Mouse (Mus musculus) ES-Bruce4 (cell line): ENCODE data around the gene Gldn. TPM values are rescaled to one million over a fixed set of nuclear protein-coding genes. Genes with fewer than 3 reads are reported as not detected.

Source experiments
- H3K27ac ChIP-seq: 2 replicates; pipeline ENCODE4 v1.5.1; 2012; ENCODE audit warnings: low read length, inconsistent platforms; ENCODE audit not compliant: insufficient read depth
- H3K27me3 ChIP-seq: 2 replicates; pipeline ENCODE4 v1.6.1; 2012; ENCODE audit warnings: mild to moderate bottlenecking, low read length, inconsistent platforms; ENCODE audit not compliant: control insufficient read depth, poor library complexity, insufficient read depth, severe bottlenecking
- H3K36me3 ChIP-seq: 2 replicates; pipeline ENCODE4 v1.6.1; 2012; ENCODE audit warnings: inconsistent platforms, mild to moderate bottlenecking, low read length, moderate library complexity; ENCODE audit not compliant: control insufficient read depth, poor library complexity, insufficient read depth, severe bottlenecking
- H3K4me1 ChIP-seq: one replicate; pipeline ENCODE4 v1.8.1; 2011; ENCODE audit warnings: low read length; ENCODE audit not compliant: control insufficient read depth, insufficient read depth
- H3K4me3 ChIP-seq: 2 replicates; pipeline ENCODE4 v1.5.1; 2011; ENCODE audit warnings: low read depth, mild to moderate bottlenecking, low read length
- H3K9ac ChIP-seq: 2 replicates; pipeline ENCODE4 v1.6.1; 2012; ENCODE audit warnings: low read depth, mild to moderate bottlenecking, inconsistent platforms; ENCODE audit not compliant: poor library complexity, severe bottlenecking
- H3K9me3 ChIP-seq: replicated peaks from 2 replicates; pipeline ENCODE4 v1.6.1; 2012; ENCODE audit warnings: mild to moderate bottlenecking, low read length, inconsistent platforms; ENCODE audit not compliant: control insufficient read depth, poor library complexity, insufficient read depth, severe bottlenecking
- CTCF ChIP-seq: IDR thresholded peaks from one replicate; pipeline ENCODE4 v1.8.1; 2011; ENCODE audit warnings: low read depth, low read length
- EP300 ChIP-seq: IDR thresholded peaks from 2 replicates; pipeline ENCODE4 v1.6.1; 2011; ENCODE audit warnings: low read depth, low read length; ENCODE audit not compliant: insufficient read depth
- POLR2A ChIP-seq: IDR thresholded peaks from one replicate; pipeline ENCODE4 v1.8.1; 2011; ENCODE audit warnings: low read length; ENCODE audit not compliant: insufficient read depth
- polyA plus RNA-seq: library from polyadenylated mRNA; stranded (reverse); fragments of >200 nt; gene quantifications from 2 replicates; pipeline ENCODE4 v1.2.4, GENCODE M21; 2011; ENCODE audit warnings: low read depth; ENCODE audit not compliant: missing spikeins, insufficient read depth, insufficient read length

Gldn gene
- polyA plus RNA-seq, 1 experiment: 0.34 TPM

GRCm38 (mm10) chr9:54275283-54275682 lies 11.0 kb upstream of the Gldn start:
- no peaks in the 10 kb centered on the region for H3K4me1 ChIP-seq
- H3K36me3 ChIP-seq: no peaks in the 10 kb centered on the region
- no peak overlapping the region for H3K9ac ChIP-seq
- no peaks in the 10 kb centered on the region for H3K27me3 ChIP-seq
- no peak overlapping the region for H3K4me3 ChIP-seq
- H3K27ac ChIP-seq: no peak overlapping the region
- no peaks in the 10 kb centered on the region for H3K9me3 ChIP-seq
- no peak for TF ChIP-seq EP300
- TF ChIP-seq POLR2A: no peak
- no peak for TF ChIP-seq CTCF

GRCm38 (mm10) chr9:54279046-54279589 lies 7.2 kb upstream of the Gldn start:
- TF ChIP-seq CTCF (no peak), EP300 (no peak), POLR2A (no peak)
- Histone ChIP-seq H3K27me3 (no peaks in the 10 kb centered on the region), H3K9me3 (no peaks in the 10 kb centered on the region), H3K4me3 (no peak overlapping the region), H3K4me1 (no peaks in the 10 kb centered on the region), H3K9ac (no peak overlapping the region), H3K36me3 (no peaks in the 10 kb centered on the region), H3K27ac (no peak overlapping the region)

- no peak overlapping the region for H3K9ac ChIP-seq
- TF ChIP-seq EP300 (no peak), POLR2A (no peak), CTCF (no peak)
- 0 out of 2 replicates have a peak, but pooled peaks cover 4% of the 10 kb centered on the region for H3K27me3 ChIP-seq
- H3K4me1 ChIP-seq: no peaks in the 10 kb centered on the region
- H3K9me3 ChIP-seq: no peaks in the 10 kb centered on the region
- no peak overlapping the region for H3K27ac ChIP-seq
- no peaks in the 10 kb centered on the region for H3K36me3 ChIP-seq
- no peak overlapping the region for H3K4me3 ChIP-seq
These were observed 1.5 kb downstream of the Gldn start for GRCm38 (mm10) chr9:54287804-54288203.

- H3K4me1 ChIP-seq: no peaks in the 10 kb centered on the region
These were observed 13.1 kb downstream of the Gldn start for GRCm38 (mm10) chr9:54299389-54299788.

GRCm38 (mm10) chr9:54299792-54300191 lies 13.5 kb downstream of the Gldn start:
- TF ChIP-seq POLR2A (no peak), CTCF (no peak), EP300 (no peak)

More at GRCm38 (mm10) chr9:54299389-54299788, 13.1 kb downstream of the Gldn start:
- H3K9ac ChIP-seq: no peak overlapping the region
- H3K9me3 ChIP-seq: no peaks in the 10 kb centered on the region
- TF ChIP-seq EP300 (no peak), CTCF (no peak), POLR2A (no peak)
- no peak overlapping the region for H3K4me3 ChIP-seq
- no peaks in the 10 kb centered on the region for H3K27me3 ChIP-seq
- no peak overlapping the region for H3K27ac ChIP-seq
- no peaks in the 10 kb centered on the region for H3K36me3 ChIP-seq

GRCm38 (mm10) chr9:54301255-54301654 lies 15.0 kb downstream of the Gldn start:
- no peaks in the 10 kb centered on the region for H3K9me3 ChIP-seq
- TF ChIP-seq EP300: no peak
- no peak for TF ChIP-seq CTCF
- TF ChIP-seq POLR2A: no peak
- H3K36me3 ChIP-seq: no peaks in the 10 kb centered on the region
- no peak overlapping the region for H3K4me3 ChIP-seq
- no peak overlapping the region for H3K27ac ChIP-seq
- no peaks in the 10 kb centered on the region for H3K27me3 ChIP-seq
- no peak overlapping the region for H3K9ac ChIP-seq
- H3K4me1 ChIP-seq: no peaks in the 10 kb centered on the region

More at GRCm38 (mm10) chr9:54299792-54300191, 13.5 kb downstream of the Gldn start:
- Histone ChIP-seq H3K27ac (no peak overlapping the region), H3K4me1 (no peaks in the 10 kb centered on the region), H3K36me3 (no peaks in the 10 kb centered on the region), H3K27me3 (no peaks in the 10 kb centered on the region), H3K9me3 (no peaks in the 10 kb centered on the region), H3K4me3 (no peak overlapping the region), H3K9ac (no peak overlapping the region)
